Mouse (Mus musculus): ENCODE measurements around the gene Rela.

The Rela gene

GRCm38 (mm10) chr19:5637069-5638047 lies at the start of gene Rela:
Rela (plus strand) TSS chr19:5637483.
- DNase-seq, result peak; percentile 92

- no peak for DNase-seq
Measured at GRCm38 (mm10) chr19:5589159-5589558, 48.1 kb upstream of the Rela start.

GRCm38 (mm10) chr19:5591888-5592287 lies 45.4 kb upstream of the Rela start:
- no peak for DNase-seq

- no peak for DNase-seq
Measured at GRCm38 (mm10) chr19:5599224-5599623, 38.1 kb upstream of the Rela start.

- DNase-seq, result peak; percentile 90
Measured at GRCm38 (mm10) chr19:5601752-5602541, 35.3 kb upstream of the Rela start, which contains the start of gene Rnaseh2c. Rnaseh2c (plus strand) TSS chr19:5601873.

GRCm38 (mm10) chr19:5603664-5604063 lies 33.6 kb upstream of the Rela start:
- no peak for DNase-seq

GRCm38 (mm10) chr19:5605126-5605525 lies 32.2 kb upstream of the Rela start:
- DNase-seq, result no peak

- no peak for DNase-seq
Measured at GRCm38 (mm10) chr19:5606196-5606595, 31.1 kb upstream of the Rela start.

GRCm38 (mm10) chr19:5607705-5608410 lies 29.4 kb upstream of the Rela start:
- no peak for DNase-seq

GRCm38 (mm10) chr19:5608707-5609106 lies 28.6 kb upstream of the Rela start:
- no peak for DNase-seq

GRCm38 (mm10) chr19:5609171-5609546 lies 28.1 kb upstream of the Rela start:
- DNase-seq, result peak; percentile 12

GRCm38 (mm10) chr19:5609547-5610404 lies 27.5 kb upstream of the Rela start, which contains the start of gene Kat5:
Kat5 (minus strand) TSS chr19:5610237.
- peak; percentile 93 for DNase-seq

GRCm38 (mm10) chr19:5611973-5612372 lies 25.3 kb upstream of the Rela start:
- DNase-seq, result peak; percentile 44

- DNase-seq, result no peak
Measured at GRCm38 (mm10) chr19:5612762-5613411, 24.4 kb upstream of the Rela start.

- DNase-seq, result no peak
Measured at GRCm38 (mm10) chr19:5614953-5615352, 22.3 kb upstream of the Rela start.

GRCm38 (mm10) chr19:5620007-5620406 lies 17.3 kb upstream of the Rela start:
- no peak for DNase-seq

- no peak for DNase-seq
Measured at GRCm38 (mm10) chr19:5621884-5622283, 15.4 kb upstream of the Rela start.

GRCm38 (mm10) chr19:5625311-5625710 lies 12.0 kb upstream of the Rela start:
- no peak for DNase-seq

- no peak for DNase-seq
Measured at GRCm38 (mm10) chr19:5629907-5630306, 7.4 kb upstream of the Rela start.

GRCm38 (mm10) chr19:5632120-5632519 lies 5.2 kb upstream of the Rela start:
- DNase-seq, result no peak

GRCm38 (mm10) chr19:5636036-5636570 lies 1.2 kb upstream of the Rela start:
- DNase-seq, result no peak
